Mouse (Mus musculus) liver, postnatal 0 days (tissue): ENCODE results near the gene Kras. TPM values are rescaled to one million over a fixed set of nuclear protein-coding genes. Genes with fewer than 3 reads are reported as not detected.

Source experiments
- ATAC-seq: fragments of 200-750 bp; cut with Nextera tagmentation; 2 replicates; pipeline ENCODE4 v1.8.0; 2017; ENCODE audit warnings: mild to moderate bottlenecking, moderate library complexity
- DNase-seq: peaks from one replicate; pipeline ENCODE4 v3.0.0-alpha.2; 2016
- H3K27ac ChIP-seq: fragments of 300-500 bp; sonication (generic); 2 replicates; pipeline ENCODE4 v1.5.1; 2014; ENCODE audit warnings: antibody characterized with exemption, moderate library complexity, mild to moderate bottlenecking, low read depth
- H3K27me3 ChIP-seq: fragments of 300-500 bp; sonication (generic); 2 replicates; pipeline ENCODE4 v1.6.1; 2014; ENCODE audit warnings: low read length, control low read depth, mixed read lengths; ENCODE audit not compliant: insufficient read depth
- H3K36me3 ChIP-seq: fragments of 300-500 bp; sonication (generic); replicated peaks from 2 replicates; pipeline ENCODE4 v1.6.1; 2014; ENCODE audit warnings: mild to moderate bottlenecking, control low read depth, low read length, moderate library complexity, mixed read lengths; ENCODE audit not compliant: insufficient read depth
- H3K4me1 ChIP-seq: fragments of 300-500 bp; sonication (generic); 2 replicates; pipeline ENCODE4 v1.6.1; 2014; ENCODE audit warnings: antibody characterized with exemption, mild to moderate bottlenecking, control low read depth; ENCODE audit not compliant: insufficient read depth
- H3K4me2 ChIP-seq: fragments of 300-500 bp; sonication (generic); 2 replicates; pipeline ENCODE4 v1.6.1; 2014; ENCODE audit warnings: low read depth, mild to moderate bottlenecking, low read length, moderate library complexity, mixed read lengths
- H3K4me3 ChIP-seq: fragments of 300-500 bp; sonication (generic); 2 replicates; pipeline ENCODE4 v1.5.1; 2014; ENCODE audit warnings: low read depth, low read length
- H3K9ac ChIP-seq: fragments of 300-500 bp; sonication (generic); replicated peaks from 2 replicates; pipeline ENCODE4 v1.6.1; 2014; ENCODE audit warnings: mild to moderate bottlenecking, moderate library complexity
- H3K9me3 ChIP-seq: fragments of 300-500 bp; sonication (generic); 2 replicates; pipeline ENCODE4 v1.6.1; 2016; ENCODE audit warnings: mild to moderate bottlenecking, control low read depth, low read length, mixed read lengths
- CTCF ChIP-seq: sonication (generic); IDR thresholded peaks from 2 replicates; pipeline ENCODE4 v1.5.1; 2016; ENCODE audit warnings: antibody characterized with exemption, low read depth
- EP300 ChIP-seq: IDR thresholded peaks from 2 replicates; pipeline ENCODE4 v1.6.1; 2016; ENCODE audit warnings: antibody characterized with exemption, low read depth, mild to moderate bottlenecking
- WGBS: fragments of 180-500 bp; shearing (Covaris S2); extraction: QIAGEN DNeasy Blood & Tissue Kit; methylation state at CpG from one replicate; pipeline ENCODE4 v1.1.7; 2014; ENCODE audit not compliant: insufficient replicate concordance; 5-methylcytosine and 5-hydroxymethylcytosine counted together
- polyA plus RNA-seq: library from polyadenylated mRNA; unstranded; fragments of >200 nt; fragmentation: Nextera tagmentation; extraction: Ambion mirVana; gene quantifications from 2 replicates; pipeline ENCODE4 v1.2.1, GENCODE M21; 2015

Kras gene
- polyA plus RNA-seq, 1 experiment from 2014 or later: 41.0 TPM

DNA sequence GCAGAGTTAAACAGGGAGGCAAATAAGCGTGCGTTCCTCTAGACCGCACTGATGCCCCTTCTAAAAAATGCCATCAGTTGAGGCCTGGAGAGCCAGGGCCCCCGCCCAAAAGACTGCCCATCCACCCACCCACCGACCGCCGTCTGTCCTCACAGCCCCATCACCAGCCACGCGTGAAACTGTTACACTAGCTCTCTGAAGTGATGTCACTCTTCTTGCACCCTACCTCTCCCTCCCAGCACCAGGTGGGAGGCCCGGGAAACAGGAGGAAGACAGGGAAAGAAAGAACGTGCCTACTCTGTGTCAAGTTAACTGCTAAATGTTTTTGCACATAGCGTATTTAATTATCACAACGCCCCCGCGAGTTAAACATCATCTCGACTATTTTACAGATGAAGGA lies 781 bp upstream of the Kras start:
- H3K27me3 ChIP-seq: no peaks in the 10 kb centered on the region
- peak overlapping the region; percentile 92 for H3K4me2 ChIP-seq
- H3K9me3 ChIP-seq: no peaks in the 10 kb centered on the region
- whole genome bisulfite sequencing: 16% methylated on average over 16 of the region's 16 CpGs
- H3K36me3 ChIP-seq: 0 out of 2 replicates have a peak, but pooled peaks cover 3% of the 10 kb centered on the region
- peak overlapping the region; percentile 88 for H3K9ac ChIP-seq
- H3K4me3 ChIP-seq: peak overlapping the region; percentile 97
- TF ChIP-seq EP300: no peak
- no peak for TF ChIP-seq CTCF
- ATAC-seq: no peak
- DNase-seq: no peak
- peak overlapping the region; percentile 95; the same call in 1 of the 2 replicates for H3K27ac ChIP-seq
- peaks cover 18% of the 10 kb centered on the region for H3K4me1 ChIP-seq

DNA sequence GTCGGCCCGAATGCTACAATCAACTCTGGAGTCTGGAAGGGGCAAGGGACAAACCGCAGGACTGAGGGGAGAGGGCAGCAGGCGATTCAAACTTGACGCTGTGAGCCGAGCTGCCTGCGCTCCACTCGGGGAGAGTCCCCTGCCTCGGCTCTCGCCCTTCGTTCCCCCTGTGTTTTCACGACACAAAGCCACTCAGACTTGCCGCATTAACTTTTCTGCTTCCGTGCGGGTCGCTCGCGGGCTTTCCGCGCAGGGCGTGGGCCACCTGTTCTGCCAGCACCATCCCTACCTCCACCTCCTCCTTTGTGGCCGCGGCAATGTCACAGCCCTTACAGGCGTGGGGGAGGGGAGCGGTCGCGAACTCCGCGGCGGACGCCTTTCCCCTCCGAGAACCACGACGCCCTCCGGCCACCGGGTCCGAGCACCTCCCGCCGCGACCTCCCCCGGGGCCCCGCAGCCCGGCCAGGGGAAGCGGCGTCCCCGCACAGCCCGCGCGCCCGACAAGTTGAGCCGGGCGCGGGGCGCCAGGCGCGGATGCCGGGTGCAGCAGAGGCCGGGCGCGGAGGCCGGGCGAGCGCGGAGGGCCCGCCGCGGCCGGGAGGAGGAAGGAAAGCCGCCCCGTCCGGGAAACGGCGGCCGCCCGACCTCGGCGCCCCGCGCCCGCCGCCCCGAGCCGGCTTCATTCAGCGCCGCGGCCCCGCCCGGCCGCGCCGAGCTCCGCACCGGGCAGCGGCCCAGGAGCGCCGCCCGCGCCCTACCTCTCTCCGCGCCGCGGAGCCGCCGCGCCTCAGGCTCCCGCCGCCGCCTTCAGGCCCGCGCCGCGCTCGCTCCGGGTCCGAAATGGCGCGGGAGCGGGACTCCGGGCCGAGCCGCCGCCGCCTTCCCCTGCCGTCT lies 501 bp downstream of the Kras start:
- WGBS: 0% methylated on average over 63 of the region's 124 CpGs
- Histone ChIP-seq H3K4me1 (peaks cover 18% of the 10 kb centered on the region), H3K9me3 (no peaks in the 10 kb centered on the region), H3K4me3 (peak overlapping the region; percentile 97), H3K27me3 (no peaks in the 10 kb centered on the region), H3K9ac (peak overlapping the region; percentile 88), H3K27ac (peak overlapping the region; percentile 95), H3K4me2 (peak overlapping the region; percentile 92), H3K36me3 (peaks cover 12% of the 10 kb centered on the region)
- DNase-seq (peak; percentile 76), ATAC-seq (peak; percentile 62)
- no peak for TF ChIP-seq EP300
- TF ChIP-seq CTCF: no peak

DNA sequence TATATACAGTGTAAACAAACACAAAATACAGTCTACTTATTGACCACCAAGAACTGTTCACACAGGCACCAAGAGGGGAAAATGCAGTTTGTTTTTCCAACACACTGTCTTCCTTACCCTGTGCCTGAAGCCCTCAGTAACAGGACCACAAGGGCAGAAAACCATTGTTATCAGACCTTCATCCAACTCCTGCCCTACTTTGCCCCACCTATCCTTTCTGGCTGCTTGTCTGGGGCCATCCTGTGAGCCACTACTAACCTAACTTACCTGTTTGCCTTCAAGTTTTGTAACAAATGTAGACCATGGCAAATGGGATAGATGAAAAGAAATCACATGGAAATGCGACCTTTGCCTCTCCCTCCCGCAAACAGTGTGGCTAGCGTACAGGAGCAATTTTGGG lies 2.2 kb downstream of the Kras start:
- no peaks in the 10 kb centered on the region for H3K9me3 ChIP-seq
- ATAC-seq (peak; percentile 7; the same call in 1 of the 2 replicates), DNase-seq (peak; percentile 26)
- no peak for TF ChIP-seq CTCF
- TF ChIP-seq EP300: no peak
- peak overlapping the region; percentile 92 for H3K4me2 ChIP-seq
- 64% methylated on average over 3 of the region's 3 CpGs for WGBS
- H3K9ac ChIP-seq: 0 out of 2 replicates have a peak overlapping the region, but pooled peaks have one; percentile 1
- peak overlapping the region; percentile 48; the same call in 1 of the 2 replicates for H3K27ac ChIP-seq
- H3K4me3 ChIP-seq: peak overlapping the region; percentile 7; the same call in 1 of the 2 replicates
- peaks cover 18% of the 10 kb centered on the region for H3K4me1 ChIP-seq
- peaks cover 24% of the 10 kb centered on the region for H3K36me3 ChIP-seq
- H3K27me3 ChIP-seq: no peaks in the 10 kb centered on the region

DNA sequence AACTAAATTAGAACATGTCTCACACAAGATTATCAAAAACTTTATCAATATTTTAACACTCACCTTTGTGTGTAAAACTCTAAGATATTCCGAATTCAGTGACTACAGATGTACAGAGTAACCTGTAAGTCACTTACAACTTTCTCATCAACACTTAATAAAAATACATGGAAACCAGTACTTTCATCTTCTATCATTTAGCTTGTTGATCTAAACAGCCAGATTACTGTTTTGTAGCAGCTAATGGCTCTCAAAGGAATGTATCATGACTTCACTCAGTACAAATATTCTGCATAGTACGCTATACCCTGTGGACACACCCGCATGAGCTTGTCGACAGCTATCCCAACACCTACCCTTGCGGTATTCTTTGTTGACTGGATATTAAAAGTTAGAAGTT lies 3.2 kb downstream of the Kras start:
- peaks cover 24% of the 10 kb centered on the region for H3K36me3 ChIP-seq
- DNase-seq (no peak), ATAC-seq (no peak)
- peaks cover 18% of the 10 kb centered on the region for H3K4me1 ChIP-seq
- WGBS: 84% methylated on average over 5 of the region's 5 CpGs
- H3K9me3 ChIP-seq: no peaks in the 10 kb centered on the region
- peak overlapping the region; percentile 44; the same call in 1 of the 2 replicates for H3K27ac ChIP-seq
- no peak overlapping the region for H3K9ac ChIP-seq
- TF ChIP-seq EP300 (no peak), CTCF (no peak)
- H3K4me3 ChIP-seq: no peak overlapping the region
- H3K4me2 ChIP-seq: no peak overlapping the region
- H3K27me3 ChIP-seq: no peaks in the 10 kb centered on the region

DNA sequence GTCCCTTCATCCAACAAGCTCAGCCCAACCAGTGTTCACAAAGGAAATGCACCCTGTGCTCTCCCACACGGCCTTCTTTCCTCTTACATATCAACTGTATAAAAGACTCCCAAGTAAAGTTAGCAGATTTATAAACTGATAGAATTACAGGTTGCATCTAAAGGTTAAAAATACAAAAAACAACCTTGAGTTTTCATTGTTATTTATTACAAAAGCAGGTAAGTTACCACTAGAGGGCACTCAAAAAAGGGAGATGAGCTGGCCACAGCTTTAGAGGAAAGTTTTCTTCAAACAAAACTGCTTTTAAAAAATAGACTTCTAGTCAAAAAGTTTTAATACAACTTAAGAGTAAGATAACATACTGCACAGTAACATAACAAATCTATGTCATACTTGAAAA lies 7.5 kb downstream of the Kras start:
- 30% methylated on average over 1 of the region's 1 CpGs for WGBS
- DNase-seq: no peak
- no peak for ATAC-seq
- Histone ChIP-seq H3K4me2 (no peak overlapping the region), H3K9me3 (no peaks in the 10 kb centered on the region), H3K4me1 (0 out of 2 replicates have a peak, but pooled peaks cover 2% of the 10 kb centered on the region), H3K36me3 (peaks cover 53% of the 10 kb centered on the region), H3K4me3 (no peak overlapping the region), H3K27me3 (no peaks in the 10 kb centered on the region), H3K27ac (no peak overlapping the region), H3K9ac (no peak overlapping the region)
- TF ChIP-seq EP300: no peak
- peak; percentile 58 for TF ChIP-seq CTCF

DNA sequence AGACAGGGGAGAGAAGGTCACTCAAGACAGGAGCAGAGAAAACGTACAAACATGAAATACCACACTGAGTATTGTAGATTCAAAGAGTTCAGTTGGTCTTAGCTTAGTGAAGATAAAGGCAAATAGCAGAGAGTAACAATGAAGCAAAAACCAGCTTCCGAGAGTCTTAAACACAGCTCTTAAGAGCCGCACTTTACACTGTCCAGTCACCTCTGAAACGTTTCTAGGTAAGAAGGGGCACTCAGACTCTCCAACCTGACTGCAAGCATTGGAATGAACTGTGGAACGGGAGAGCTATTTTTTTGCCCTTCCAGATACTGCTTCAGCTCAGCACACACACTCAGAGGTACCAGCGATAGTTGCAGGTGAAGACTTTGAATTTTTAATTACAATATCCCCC lies 9.8 kb downstream of the Kras start:
- no peaks in the 10 kb centered on the region for H3K9me3 ChIP-seq
- H3K4me3 ChIP-seq: no peak overlapping the region
- no peak overlapping the region for H3K4me2 ChIP-seq
- H3K36me3 ChIP-seq: peaks cover 50% of the 10 kb centered on the region
- TF ChIP-seq CTCF: no peak
- TF ChIP-seq EP300: no peak
- ATAC-seq (no peak), DNase-seq (no peak)
- no peaks in the 10 kb centered on the region for H3K27me3 ChIP-seq
- no peak overlapping the region for H3K27ac ChIP-seq
- H3K4me1 ChIP-seq: no peaks in the 10 kb centered on the region
- no peak overlapping the region for H3K9ac ChIP-seq
- 77% methylated on average over 6 of the region's 6 CpGs for WGBS
